Mouse (Mus musculus): ENCODE measurements at regions not wholly inside any gene's neighbourhood (a gene's known extent, or its start where the extent isn't known, plus 50 kb on each side); places are given as distances from the start of the nearest gene placed in this dataset.
A peak's percentile ranks its signal among the peaks of the same experiment; 100 is the strongest.

DNA sequence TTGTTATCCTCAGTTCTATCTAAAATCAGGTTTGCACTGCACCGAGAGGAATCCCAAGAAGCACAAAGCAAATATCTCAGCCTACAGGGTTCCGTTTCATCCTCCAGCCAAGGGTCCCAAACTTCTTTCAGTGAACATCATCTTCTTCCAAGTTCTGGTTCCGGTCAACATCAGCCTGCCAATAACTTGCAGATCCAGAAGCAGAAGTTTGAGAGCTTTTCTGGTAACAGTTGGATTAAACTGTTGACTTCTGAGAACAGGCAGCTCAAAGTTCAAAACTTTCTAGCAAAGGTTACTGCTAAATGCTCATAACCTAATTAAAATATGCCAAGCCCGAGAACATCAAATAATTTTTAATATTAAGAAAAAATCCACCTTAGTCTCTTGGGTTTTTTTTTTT lies 237.0 kb upstream of the Gm37988 start:
- no peak for ATAC-seq (replicated peaks; ENCODE audit: insufficient number of reproducible peaks, low FRiP score, low TSS enrichment)
- H3K27me3 ChIP-seq (ENCODE audit: control insufficient read depth, insufficient read depth, low read length): no peaks in the 10 kb centered on the region
- H3K36me3 ChIP-seq (ENCODE audit: control insufficient read depth, insufficient read depth, low read length): no peaks in the 10 kb centered on the region
- no peaks in the 10 kb centered on the region for H3K9me3 ChIP-seq (replicated peaks; ENCODE audit: control insufficient read depth, low read length)
- no peak overlapping the region for H3K4me2 ChIP-seq
- no peak overlapping the region for H3K27ac ChIP-seq (ENCODE audit: low read depth, low read length)
- WGBS (ENCODE audit: insufficient replicate concordance): 83% methylated on average over 4 of the region's 4 CpGs
- no peak overlapping the region for H3K9ac ChIP-seq (ENCODE audit: low read depth, low read length)
- H3K4me1 ChIP-seq (ENCODE audit: control insufficient read depth, insufficient read depth, low read length): no peaks in the 10 kb centered on the region
- no peak overlapping the region for H3K4me3 ChIP-seq (ENCODE audit: low read depth, low read length)

- H3K4me2 ChIP-seq: peak overlapping the region; percentile 83
- no peaks in the 10 kb centered on the region for H3K4me1 ChIP-seq (ENCODE audit: control insufficient read depth, insufficient read depth, low read length)
- peak overlapping the region; percentile 78 for H3K9ac ChIP-seq (ENCODE audit: low read depth, low read length)
- peak overlapping the region; percentile 52 for H3K4me3 ChIP-seq (ENCODE audit: low read depth, low read length)
- under 1% methylated on average over 51 of the region's 58 CpGs for WGBS (ENCODE audit: insufficient replicate concordance)
- no peaks in the 10 kb centered on the region for H3K36me3 ChIP-seq (ENCODE audit: control insufficient read depth, insufficient read depth, low read length)
- H3K27ac ChIP-seq (ENCODE audit: low read depth, low read length): peak overlapping the region; percentile 70
- ATAC-seq (replicated peaks; ENCODE audit: insufficient number of reproducible peaks, low FRiP score, low TSS enrichment): peak; percentile 84
- no peaks in the 10 kb centered on the region for H3K9me3 ChIP-seq (replicated peaks; ENCODE audit: control insufficient read depth, low read length)
- H3K27me3 ChIP-seq (ENCODE audit: control insufficient read depth, insufficient read depth, low read length): no peaks in the 10 kb centered on the region
Measured at GRCm38 (mm10) chr1:4571299-4572202, 236.1 kb upstream of the Gm37988 start.

DNA sequence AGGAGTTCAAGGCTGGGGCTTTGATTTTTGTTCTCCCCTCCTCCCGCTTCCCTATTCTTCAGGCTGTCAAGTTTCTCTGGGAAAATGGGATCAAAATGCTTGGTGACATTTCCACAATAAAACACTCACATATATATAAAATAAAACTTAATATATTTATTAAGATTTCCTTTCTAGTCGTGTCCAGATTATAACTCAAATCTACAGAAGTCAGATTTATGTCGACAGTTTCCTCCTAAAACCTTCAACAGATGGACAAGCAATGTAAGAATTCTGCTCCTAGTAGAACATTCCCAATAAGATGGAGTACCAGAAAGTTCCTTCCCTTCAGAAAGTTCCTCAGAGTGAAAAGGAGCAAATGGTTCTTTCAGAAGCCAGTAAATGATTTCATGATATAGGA lies 235.4 kb upstream of the Gm37988 start:
- Histone ChIP-seq H3K9me3 (replicated peaks; ENCODE audit: control insufficient read depth, low read length) (no peaks in the 10 kb centered on the region), H3K27ac (ENCODE audit: low read depth, low read length) (peak overlapping the region; percentile 70; the same call in 1 of the 2 replicates), H3K27me3 (ENCODE audit: control insufficient read depth, insufficient read depth, low read length) (no peaks in the 10 kb centered on the region), H3K36me3 (ENCODE audit: control insufficient read depth, insufficient read depth, low read length) (no peaks in the 10 kb centered on the region), H3K4me1 (ENCODE audit: control insufficient read depth, insufficient read depth, low read length) (no peaks in the 10 kb centered on the region), H3K9ac (ENCODE audit: low read depth, low read length) (peak overlapping the region; percentile 78), H3K4me3 (ENCODE audit: low read depth, low read length) (peak overlapping the region; percentile 52), H3K4me2 (peak overlapping the region; percentile 83)
- no peak for ATAC-seq (replicated peaks; ENCODE audit: insufficient number of reproducible peaks, low FRiP score, low TSS enrichment)
- 45% methylated on average over 3 of the region's 3 CpGs for WGBS (ENCODE audit: insufficient replicate concordance)

DNA sequence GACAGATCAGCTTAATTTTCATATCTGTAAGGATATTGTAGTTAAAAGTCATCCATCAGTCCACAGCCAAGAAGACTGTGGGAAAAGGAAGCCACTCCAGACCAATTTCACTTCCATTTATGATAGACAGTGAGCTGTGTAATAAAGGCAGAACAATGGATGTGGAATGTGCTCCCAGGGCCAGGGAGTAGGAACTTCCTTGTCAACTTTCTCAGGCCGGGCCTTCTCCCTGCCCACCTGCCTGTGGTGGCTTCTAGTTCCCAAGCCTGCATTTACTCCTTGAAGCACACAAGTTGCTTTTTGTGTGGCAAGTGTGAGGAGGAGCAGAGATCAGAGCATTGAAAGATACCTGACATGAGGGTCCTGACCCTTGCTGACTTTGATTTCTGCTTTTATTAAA lies 233.6 kb upstream of the Gm37988 start:
- no peak for ATAC-seq (replicated peaks; ENCODE audit: insufficient number of reproducible peaks, low FRiP score, low TSS enrichment)
- WGBS (ENCODE audit: insufficient replicate concordance): 47% methylated on average over 1 of the region's 1 CpGs
- no peaks in the 10 kb centered on the region for H3K4me1 ChIP-seq (ENCODE audit: control insufficient read depth, insufficient read depth, low read length)

DNA sequence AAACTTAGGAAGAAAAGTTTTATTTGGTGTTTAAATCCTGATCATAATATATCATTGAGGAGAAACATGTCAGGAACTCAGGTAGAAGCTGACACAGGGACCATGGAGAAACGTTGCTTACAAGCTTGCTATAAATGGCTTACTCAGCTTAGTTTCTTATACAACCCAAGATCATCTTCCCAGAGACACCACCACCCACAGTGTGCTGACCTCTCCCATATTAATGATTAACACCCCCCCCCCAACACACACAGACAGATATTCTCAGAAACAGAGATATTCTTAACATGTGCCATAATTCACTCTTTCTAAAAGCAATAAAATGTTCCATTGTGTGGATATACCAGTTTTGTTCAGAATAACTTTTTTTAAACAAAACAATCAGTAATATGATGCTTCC lies 230.7 kb upstream of the Gm37988 start:
- Histone ChIP-seq H3K4me2 (no peak overlapping the region), H3K4me3 (ENCODE audit: low read depth, low read length) (no peak overlapping the region), H3K36me3 (ENCODE audit: control insufficient read depth, insufficient read depth, low read length) (no peaks in the 10 kb centered on the region), H3K27me3 (ENCODE audit: control insufficient read depth, insufficient read depth, low read length) (no peaks in the 10 kb centered on the region), H3K9ac (ENCODE audit: low read depth, low read length) (no peak overlapping the region), H3K27ac (ENCODE audit: low read depth, low read length) (no peak overlapping the region), H3K9me3 (replicated peaks; ENCODE audit: control insufficient read depth, low read length) (no peaks in the 10 kb centered on the region), H3K4me1 (ENCODE audit: control insufficient read depth, insufficient read depth, low read length) (no peaks in the 10 kb centered on the region)
- 50% methylated on average over 1 of the region's 1 CpGs for WGBS (ENCODE audit: insufficient replicate concordance)
- no peak for ATAC-seq (replicated peaks; ENCODE audit: insufficient number of reproducible peaks, low FRiP score, low TSS enrichment)

More for the DNA sequence above, 233.6 kb upstream of the Gm37988 start:
- H3K4me2 ChIP-seq: no peak overlapping the region
- no peak overlapping the region for H3K9ac ChIP-seq (ENCODE audit: low read depth, low read length)
- no peaks in the 10 kb centered on the region for H3K27me3 ChIP-seq (ENCODE audit: control insufficient read depth, insufficient read depth, low read length)
- H3K4me3 ChIP-seq (ENCODE audit: low read depth, low read length): no peak overlapping the region
- H3K36me3 ChIP-seq (ENCODE audit: control insufficient read depth, insufficient read depth, low read length): no peaks in the 10 kb centered on the region
- H3K9me3 ChIP-seq (replicated peaks; ENCODE audit: control insufficient read depth, low read length): no peaks in the 10 kb centered on the region
- no peak overlapping the region for H3K27ac ChIP-seq (ENCODE audit: low read depth, low read length)

DNA sequence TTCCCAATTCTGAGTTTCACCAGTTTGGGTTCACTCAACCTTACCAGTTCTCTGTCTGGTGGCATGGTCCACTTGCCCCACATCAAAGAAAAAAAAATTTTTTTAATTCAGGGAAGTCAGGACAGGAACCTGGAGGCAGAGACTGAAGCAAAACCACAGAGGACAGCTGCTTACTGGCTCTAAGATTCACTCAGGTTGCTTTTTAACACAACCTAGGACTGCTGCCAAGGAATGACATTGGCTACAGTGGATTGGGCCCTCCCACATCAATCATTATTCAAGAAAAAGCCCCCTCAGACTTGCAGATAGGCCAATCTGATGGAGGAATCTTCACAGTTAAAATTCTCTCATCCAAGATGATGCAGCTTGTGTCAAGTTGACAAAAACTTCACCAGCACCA lies 225.2 kb upstream of the Gm37988 start:
- Histone ChIP-seq H3K9ac (ENCODE audit: low read depth, low read length) (no peak overlapping the region), H3K27me3 (ENCODE audit: control insufficient read depth, insufficient read depth, low read length) (no peaks in the 10 kb centered on the region), H3K4me2 (no peak overlapping the region), H3K4me3 (ENCODE audit: low read depth, low read length) (no peak overlapping the region), H3K9me3 (replicated peaks; ENCODE audit: control insufficient read depth, low read length) (no peaks in the 10 kb centered on the region), H3K36me3 (ENCODE audit: control insufficient read depth, insufficient read depth, low read length) (no peaks in the 10 kb centered on the region), H3K4me1 (ENCODE audit: control insufficient read depth, insufficient read depth, low read length) (no peaks in the 10 kb centered on the region), H3K27ac (ENCODE audit: low read depth, low read length) (no peak overlapping the region)
- ATAC-seq (replicated peaks; ENCODE audit: insufficient number of reproducible peaks, low FRiP score, low TSS enrichment): no peak

DNA sequence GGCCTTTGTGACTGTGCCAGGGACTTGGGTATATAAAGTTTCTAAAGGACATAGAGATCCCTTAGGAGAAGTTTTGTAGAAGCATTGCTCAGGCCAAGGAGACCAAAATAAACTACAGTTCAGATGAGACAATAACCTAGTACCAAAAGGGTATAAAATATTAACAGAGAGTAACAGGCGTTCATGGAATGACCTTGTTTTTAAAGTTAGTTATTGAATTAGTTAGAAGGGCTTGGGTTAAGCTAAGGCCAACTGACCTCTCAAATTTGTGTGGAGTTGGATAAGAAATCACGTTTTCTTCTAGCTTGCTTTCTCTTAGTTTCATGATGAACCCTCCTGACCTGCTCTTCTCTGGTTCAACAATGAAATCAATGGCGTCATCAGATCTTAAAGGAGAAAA lies 209.8 kb upstream of the Gm37988 start:
- Histone ChIP-seq H3K9me3 (replicated peaks; ENCODE audit: control insufficient read depth, low read length) (no peaks in the 10 kb centered on the region), H3K27ac (ENCODE audit: low read depth, low read length) (no peak overlapping the region), H3K27me3 (ENCODE audit: control insufficient read depth, insufficient read depth, low read length) (no peaks in the 10 kb centered on the region), H3K4me3 (ENCODE audit: low read depth, low read length) (no peak overlapping the region), H3K36me3 (ENCODE audit: control insufficient read depth, insufficient read depth, low read length) (no peaks in the 10 kb centered on the region), H3K4me2 (no peak overlapping the region), H3K9ac (ENCODE audit: low read depth, low read length) (no peak overlapping the region), H3K4me1 (ENCODE audit: control insufficient read depth, insufficient read depth, low read length) (no peaks in the 10 kb centered on the region)
- ATAC-seq (replicated peaks; ENCODE audit: insufficient number of reproducible peaks, low FRiP score, low TSS enrichment): no peak
- WGBS (ENCODE audit: insufficient replicate concordance): 69% methylated on average over 3 of the region's 3 CpGs

DNA sequence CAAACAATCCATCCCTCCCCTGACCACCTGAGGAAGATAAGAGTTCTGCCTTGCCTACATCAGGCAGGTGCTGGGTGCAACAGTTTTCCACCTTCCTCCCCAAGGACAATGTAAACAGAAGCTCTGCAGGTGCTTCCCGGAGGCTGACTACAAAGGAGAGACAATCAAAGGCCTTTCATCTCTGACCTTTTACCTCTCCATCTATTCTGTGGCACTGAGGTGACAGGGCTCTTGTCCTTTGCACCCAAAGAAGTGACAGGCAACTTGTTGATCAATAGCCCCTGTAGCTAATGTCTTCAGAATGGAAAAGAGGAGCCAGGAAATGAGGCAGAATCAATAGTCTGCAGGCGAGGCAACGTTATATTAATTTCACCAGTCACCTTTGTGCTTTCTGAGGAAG lies 209.3 kb upstream of the Gm37988 start:
- 46% methylated on average over 3 of the region's 3 CpGs for WGBS (ENCODE audit: insufficient replicate concordance)
- no peak overlapping the region for H3K27ac ChIP-seq (ENCODE audit: low read depth, low read length)
- no peaks in the 10 kb centered on the region for H3K4me1 ChIP-seq (ENCODE audit: control insufficient read depth, insufficient read depth, low read length)
- no peak overlapping the region for H3K9ac ChIP-seq (ENCODE audit: low read depth, low read length)
- H3K4me2 ChIP-seq: no peak overlapping the region
- ATAC-seq (replicated peaks; ENCODE audit: insufficient number of reproducible peaks, low FRiP score, low TSS enrichment): no peak
- H3K36me3 ChIP-seq (ENCODE audit: control insufficient read depth, insufficient read depth, low read length): no peaks in the 10 kb centered on the region
- H3K4me3 ChIP-seq (ENCODE audit: low read depth, low read length): no peak overlapping the region
- H3K27me3 ChIP-seq (ENCODE audit: control insufficient read depth, insufficient read depth, low read length): no peaks in the 10 kb centered on the region
- H3K9me3 ChIP-seq (replicated peaks; ENCODE audit: control insufficient read depth, low read length): no peaks in the 10 kb centered on the region

- Histone ChIP-seq H3K4me3 (ENCODE audit: low read depth, low read length) (no peak overlapping the region), H3K9ac (ENCODE audit: low read depth, low read length) (no peak overlapping the region), H3K9me3 (replicated peaks; ENCODE audit: control insufficient read depth, low read length) (no peaks in the 10 kb centered on the region), H3K27ac (ENCODE audit: low read depth, low read length) (no peak overlapping the region), H3K4me1 (ENCODE audit: control insufficient read depth, insufficient read depth, low read length) (no peaks in the 10 kb centered on the region), H3K27me3 (ENCODE audit: control insufficient read depth, insufficient read depth, low read length) (no peaks in the 10 kb centered on the region), H3K4me2 (no peak overlapping the region), H3K36me3 (ENCODE audit: control insufficient read depth, insufficient read depth, low read length) (no peaks in the 10 kb centered on the region)
- WGBS (ENCODE audit: insufficient replicate concordance): 68% methylated on average over 3 of the region's 3 CpGs
- 0 out of 2 replicates have a peak, but pooled peaks have one; percentile 31 for ATAC-seq (replicated peaks; ENCODE audit: insufficient number of reproducible peaks, low FRiP score, low TSS enrichment)
Measured at GRCm38 (mm10) chr1:4602386-4602785, 205.3 kb upstream of the Gm37988 start.

All from heart, embryonic 11.5 days (tissue).